Mouse (Mus musculus): Measurements from ENCODE around the gene Clk4.

GRCm38 (mm10) chr11:51234626-51235025, 26.9 kb upstream of the Clk4 start:
- TF ChIP-seq CTCF (IDR thresholded peaks at IDR 0.05; ENCODE audit: extremely low read depth, insufficient read length, insufficient replicate concordance, low read depth, low read length) (no peak), POLR2A (IDR thresholded peaks at IDR 0.05; ENCODE audit: low read depth, low read length) (no peak)

All from small intestine, adult 2 months (tissue).